Mouse (Mus musculus) neural tube, embryonic 13.5 days (tissue): Measurements from ENCODE around the gene AA467197. TPM values are rescaled to one million over a fixed set of nuclear protein-coding genes. Genes with fewer than 3 reads are reported as not detected.
A peak's percentile ranks its signal among the peaks of the same experiment; 100 is the strongest.

Experiments
- ATAC-seq: fragments of 200-750 bp; cut with Nextera tagmentation; 2 replicates; pipeline ENCODE4 v1.8.0; 2017; ENCODE audit warnings: low read depth, mild to moderate bottlenecking, moderate TSS enrichment, moderate library complexity
- H3K27ac ChIP-seq: fragments of 300-500 bp; sonication (generic); replicated peaks from 2 replicates; pipeline ENCODE4 v1.5.1; 2015; ENCODE audit warnings: moderate library complexity, mild to moderate bottlenecking, inconsistent platforms
- H3K27me3 ChIP-seq: fragments of 300-500 bp; sonication (generic); 2 replicates; pipeline ENCODE4 v1.6.1; 2015; ENCODE audit warnings: mild to moderate bottlenecking, inconsistent platforms
- H3K36me3 ChIP-seq: fragments of 300-500 bp; sonication (generic); 2 replicates; pipeline ENCODE4 v1.6.1; 2015; ENCODE audit warnings: mild to moderate bottlenecking, inconsistent platforms
- H3K4me1 ChIP-seq: fragments of 300-500 bp; sonication (generic); replicated peaks from 2 replicates; pipeline ENCODE4 v1.6.1; 2015; ENCODE audit warnings: inconsistent platforms
- H3K4me2 ChIP-seq: fragments of 300-500 bp; sonication (generic); 2 replicates; pipeline ENCODE4 v1.6.1; 2015; ENCODE audit warnings: inconsistent platforms, mild to moderate bottlenecking, moderate library complexity
- H3K4me3 ChIP-seq: fragments of 300-500 bp; sonication (generic); 2 replicates; pipeline ENCODE4 v1.5.1; 2015; ENCODE audit warnings: mild to moderate bottlenecking, inconsistent platforms
- H3K9ac ChIP-seq: fragments of 300-500 bp; sonication (generic); 2 replicates; pipeline ENCODE4 v1.6.1; 2015; ENCODE audit warnings: moderate library complexity, mild to moderate bottlenecking, inconsistent platforms
- H3K9me3 ChIP-seq: fragments of 300-500 bp; sonication (generic); 2 replicates; pipeline ENCODE4 v1.6.1; 2016; ENCODE audit warnings: inconsistent platforms
- WGBS: fragments of 180-500 bp; shearing (Covaris S2); methylation state at CpG from one replicate; pipeline ENCODE4 v1.1.7; 2015; 5-methylcytosine and 5-hydroxymethylcytosine counted together
- polyA plus RNA-seq: library from polyadenylated mRNA; unstranded; fragments of >200 nt; fragmentation: Nextera tagmentation; extraction: Ambion mirVana; gene quantifications from 2 replicates; pipeline ENCODE4 v1.2.1, GENCODE M21; 2015

The AA467197 gene
- polyA plus RNA-seq: 0.43 TPM in 1 of 2 replicates, not detected in the other

DNA sequence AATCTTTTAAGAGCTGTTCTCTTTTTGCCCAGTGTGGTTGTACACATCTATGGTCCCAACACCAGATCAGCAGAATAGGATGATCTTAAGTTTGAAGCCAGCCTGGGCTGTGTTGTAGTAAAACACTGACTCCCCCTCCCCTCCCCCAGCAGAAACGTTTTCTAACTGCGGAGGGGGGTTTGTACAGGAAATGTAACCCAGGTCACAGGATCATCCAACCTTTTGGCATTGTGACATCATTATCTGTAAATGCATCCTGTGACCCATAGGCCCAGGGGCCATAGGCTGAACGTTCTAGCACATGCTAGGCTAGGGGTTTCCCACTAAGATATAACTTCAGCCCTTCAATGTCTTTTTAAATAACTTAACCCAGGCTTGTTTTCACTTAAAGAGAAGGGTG lies at the start of gene AA467197:
TSS of gene AA467197 (plus strand) at position 301 of the 400 bp plus-strand sequence.
- peak within 1 kb of the TSS; percentile 61 for H3K9ac ChIP-seq
- WGBS: 64% methylated on average over 3 of the region's 3 CpGs
- H3K27me3 ChIP-seq: peaks cover 21% of the 10 kb centered on the region
- ATAC-seq: no peak
- peak within 1 kb of the TSS; percentile 73 for H3K4me2 ChIP-seq
- no peak within 1 kb of the TSS for H3K27ac ChIP-seq
- peaks cover 9% of the 10 kb centered on the region for H3K4me1 ChIP-seq
- H3K9me3 ChIP-seq: no peaks in the 10 kb centered on the region
- peak within 1 kb of the TSS; percentile 40 for H3K4me3 ChIP-seq
- H3K36me3 ChIP-seq: peaks cover 21% of the 10 kb centered on the region

DNA sequence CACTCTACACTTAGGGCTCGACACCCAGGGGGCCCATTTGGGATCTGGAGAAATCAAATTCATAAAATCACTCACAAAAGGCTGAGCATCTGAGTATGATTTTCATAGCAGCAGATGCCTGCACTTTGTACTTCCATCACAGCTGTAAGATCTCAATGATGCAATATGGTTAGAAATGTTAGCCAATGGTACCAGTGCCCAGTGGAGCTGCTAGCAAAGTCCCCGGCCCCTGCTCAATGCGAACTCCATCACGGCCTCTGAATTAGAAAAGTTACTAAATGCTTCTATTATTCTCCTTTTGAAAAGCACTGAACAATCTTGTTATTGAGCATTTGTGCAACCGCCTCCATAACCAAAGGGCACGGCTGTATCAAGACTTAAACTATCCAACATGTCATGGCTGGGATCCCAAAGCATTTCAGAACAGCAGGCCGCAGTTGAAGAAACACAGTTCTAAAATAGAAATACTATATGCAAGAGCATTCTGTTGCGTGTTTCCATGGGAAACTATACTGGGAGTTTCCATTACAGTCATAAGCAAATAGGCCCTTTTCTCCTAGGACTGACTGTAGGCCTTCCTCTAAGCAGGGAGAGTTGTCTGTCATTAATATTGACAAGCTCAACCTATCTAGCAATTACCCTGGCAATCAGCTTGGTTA lies 48.8 kb upstream of the AA467197 start:
- Histone ChIP-seq H3K9me3 (no peaks in the 10 kb centered on the region), H3K4me1 (no peaks in the 10 kb centered on the region), H3K4me2 (no peak overlapping the region), H3K36me3 (no peaks in the 10 kb centered on the region), H3K27ac (no peak overlapping the region), H3K9ac (no peak overlapping the region), H3K27me3 (no peaks in the 10 kb centered on the region), H3K4me3 (no peak overlapping the region)
- ATAC-seq: no peak
- 87% methylated on average over 8 of the region's 8 CpGs for WGBS

DNA sequence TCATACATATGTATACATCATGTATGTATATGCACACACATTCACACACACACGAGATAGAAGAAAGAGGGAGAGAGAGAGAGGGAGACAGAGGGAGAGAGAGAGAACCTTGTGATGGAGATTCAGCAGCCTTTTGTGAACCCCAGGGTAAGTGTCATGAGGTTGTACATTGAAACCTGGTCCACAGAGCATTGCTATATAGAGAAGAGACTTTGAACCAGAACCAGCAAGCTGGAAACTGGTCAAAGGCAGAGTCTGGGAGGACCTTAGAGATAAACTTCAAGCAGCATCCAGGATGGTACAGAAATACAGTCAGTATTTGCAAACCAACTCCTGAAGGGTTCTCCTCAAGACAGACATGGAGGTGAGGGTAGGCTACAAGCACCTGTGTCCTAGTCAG lies 46.4 kb upstream of the AA467197 start:
- H3K9me3 ChIP-seq: no peaks in the 10 kb centered on the region
- WGBS: 81% methylated on average over 1 of the region's 1 CpGs

DNA sequence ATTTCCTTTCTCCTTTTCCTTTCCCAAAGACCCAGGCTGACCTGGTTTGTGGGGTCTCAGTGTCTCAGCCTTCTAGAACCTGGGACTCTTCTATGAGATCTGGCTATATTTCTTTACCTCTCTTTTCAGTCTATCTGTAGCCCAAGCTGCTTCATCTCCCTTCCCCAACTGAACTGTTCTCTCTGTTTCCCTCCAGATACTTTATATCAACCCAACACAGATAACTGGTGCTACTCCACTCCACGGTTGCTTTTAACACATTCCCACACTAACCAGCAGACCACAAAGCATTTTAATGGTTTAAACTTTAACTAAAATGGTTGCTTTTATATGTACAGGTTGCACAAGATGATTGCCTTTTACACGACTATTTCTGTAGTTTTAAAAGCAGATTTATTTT lies 45.6 kb upstream of the AA467197 start:
- no peaks in the 10 kb centered on the region for H3K36me3 ChIP-seq
- H3K27me3 ChIP-seq: no peaks in the 10 kb centered on the region
- ATAC-seq: no peak
- H3K9ac ChIP-seq: no peak overlapping the region
- no peaks in the 10 kb centered on the region for H3K9me3 ChIP-seq
- H3K4me3 ChIP-seq: no peak overlapping the region
- H3K4me2 ChIP-seq: no peak overlapping the region
- no peak overlapping the region for H3K27ac ChIP-seq
- 75% methylated on average over 2 of the region's 2 CpGs for WGBS
- H3K4me1 ChIP-seq: no peaks in the 10 kb centered on the region

More for the DNA sequence above, 46.4 kb upstream of the AA467197 start:
- no peak overlapping the region for H3K4me2 ChIP-seq
- no peak overlapping the region for H3K27ac ChIP-seq
- H3K27me3 ChIP-seq: no peaks in the 10 kb centered on the region
- no peak overlapping the region for H3K4me3 ChIP-seq
- H3K9ac ChIP-seq: no peak overlapping the region
- no peaks in the 10 kb centered on the region for H3K36me3 ChIP-seq
- no peaks in the 10 kb centered on the region for H3K4me1 ChIP-seq
- no peak for ATAC-seq

DNA sequence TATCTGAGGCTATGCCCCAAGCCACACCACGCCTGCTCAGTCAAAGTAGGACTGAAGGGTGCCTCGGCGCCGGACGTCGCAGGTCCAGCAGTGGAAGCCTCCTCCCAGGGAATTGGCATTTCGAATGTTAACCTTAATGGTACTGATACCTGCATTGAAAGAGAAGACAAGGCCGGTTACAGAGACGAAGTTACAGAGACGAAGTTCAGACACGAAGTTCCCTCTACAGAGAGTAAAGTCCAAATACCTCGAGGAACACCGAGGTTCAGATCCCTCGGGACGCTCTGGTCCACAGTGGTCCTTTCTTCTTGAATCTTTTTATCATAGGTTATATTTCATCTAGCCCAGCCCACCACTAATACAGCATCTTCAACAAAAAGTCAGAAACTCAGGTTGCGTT lies 41.3 kb upstream of the AA467197 start:
- no peak overlapping the region for H3K4me2 ChIP-seq
- no peak overlapping the region for H3K4me3 ChIP-seq
- no peaks in the 10 kb centered on the region for H3K27me3 ChIP-seq
- H3K36me3 ChIP-seq: no peaks in the 10 kb centered on the region
- ATAC-seq: no peak
- no peak overlapping the region for H3K9ac ChIP-seq
- no peak overlapping the region for H3K27ac ChIP-seq
- H3K9me3 ChIP-seq: no peaks in the 10 kb centered on the region
- WGBS: 93% methylated on average over 16 of the region's 16 CpGs
- no peaks in the 10 kb centered on the region for H3K4me1 ChIP-seq

DNA sequence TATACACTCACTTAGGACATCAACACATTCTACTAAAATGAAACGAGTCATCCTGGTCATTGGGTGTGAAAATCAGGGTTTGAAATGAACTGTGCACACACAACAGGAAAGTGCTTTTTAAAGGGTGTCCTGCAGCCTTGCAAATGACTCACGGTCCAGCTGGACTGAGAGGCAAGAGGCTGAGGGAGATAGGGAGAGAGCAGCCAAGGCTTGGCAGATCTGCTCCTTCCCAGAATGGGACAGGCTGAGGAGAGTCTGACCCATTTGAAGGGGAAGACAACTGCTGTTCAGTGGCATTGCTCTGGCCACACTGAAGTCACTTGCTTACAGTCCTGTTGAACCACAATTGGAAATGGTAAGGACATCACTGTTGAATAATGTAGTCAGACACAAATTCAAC lies 37.0 kb upstream of the AA467197 start:
- H3K27me3 ChIP-seq: no peaks in the 10 kb centered on the region
- H3K27ac ChIP-seq: no peak overlapping the region
- WGBS: 94% methylated on average over 2 of the region's 2 CpGs
- H3K36me3 ChIP-seq: no peaks in the 10 kb centered on the region
- no peak overlapping the region for H3K9ac ChIP-seq
- H3K4me3 ChIP-seq: no peak overlapping the region
- H3K9me3 ChIP-seq: no peaks in the 10 kb centered on the region
- H3K4me1 ChIP-seq: no peaks in the 10 kb centered on the region
- H3K4me2 ChIP-seq: no peak overlapping the region
- ATAC-seq: no peak

DNA sequence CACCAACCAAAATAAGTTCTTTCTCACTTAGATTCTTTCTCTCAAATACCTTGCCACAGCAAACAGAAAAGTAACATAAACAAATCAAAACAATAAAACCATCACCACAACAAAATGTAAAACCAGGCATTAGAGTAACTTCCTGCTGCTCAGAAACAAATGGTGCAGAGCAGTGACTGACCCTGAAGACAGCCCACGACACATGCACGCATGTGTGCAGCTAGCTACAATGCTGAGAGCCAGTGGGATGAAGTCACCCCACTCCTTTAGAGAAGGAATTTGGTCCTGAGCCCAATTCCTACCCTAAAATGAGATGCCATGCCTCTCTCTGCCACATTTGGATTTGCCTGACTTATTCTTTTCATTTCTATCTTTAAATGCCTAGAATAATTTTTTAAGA lies 35.4 kb upstream of the AA467197 start:
- Histone ChIP-seq H3K27ac (no peak overlapping the region), H3K9me3 (no peaks in the 10 kb centered on the region)
- 76% methylated on average over 2 of the region's 2 CpGs for WGBS

DNA sequence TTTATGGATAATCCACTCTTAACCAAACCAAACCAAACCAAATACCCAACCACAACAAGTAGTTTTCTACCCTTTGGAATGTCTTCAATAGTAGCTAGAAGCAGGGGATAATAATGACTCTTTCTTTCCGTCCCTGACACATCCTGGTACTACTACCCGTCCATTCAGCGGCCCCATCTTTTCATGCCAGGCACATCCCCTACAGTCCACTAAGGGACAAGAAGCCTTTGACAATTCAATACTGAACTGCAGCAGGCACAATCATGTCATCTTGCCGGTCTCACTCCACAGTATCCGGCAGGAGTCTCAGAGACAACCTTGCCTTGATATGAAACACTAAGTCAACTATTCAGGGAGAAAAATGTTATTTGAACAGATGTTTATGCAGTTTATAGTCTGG lies 31.0 kb upstream of the AA467197 start:
- H3K27me3 ChIP-seq: 0 out of 2 replicates have a peak, but pooled peaks cover 3% of the 10 kb centered on the region
- no peak overlapping the region for H3K4me3 ChIP-seq
- no peaks in the 10 kb centered on the region for H3K36me3 ChIP-seq
- WGBS: 70% methylated on average over 5 of the region's 5 CpGs
- no peak overlapping the region for H3K4me2 ChIP-seq
- H3K9ac ChIP-seq: no peak overlapping the region
- no peaks in the 10 kb centered on the region; the same call in 1 of the 2 replicates for H3K4me1 ChIP-seq
- no peaks in the 10 kb centered on the region for H3K9me3 ChIP-seq
- no peak overlapping the region for H3K27ac ChIP-seq
- no peak for ATAC-seq

More for the DNA sequence above, 35.4 kb upstream of the AA467197 start:
- Histone ChIP-seq H3K9ac (no peak overlapping the region), H3K27me3 (no peaks in the 10 kb centered on the region), H3K4me3 (no peak overlapping the region), H3K4me2 (no peak overlapping the region), H3K36me3 (no peaks in the 10 kb centered on the region), H3K4me1 (no peaks in the 10 kb centered on the region)
- ATAC-seq: no peak

DNA sequence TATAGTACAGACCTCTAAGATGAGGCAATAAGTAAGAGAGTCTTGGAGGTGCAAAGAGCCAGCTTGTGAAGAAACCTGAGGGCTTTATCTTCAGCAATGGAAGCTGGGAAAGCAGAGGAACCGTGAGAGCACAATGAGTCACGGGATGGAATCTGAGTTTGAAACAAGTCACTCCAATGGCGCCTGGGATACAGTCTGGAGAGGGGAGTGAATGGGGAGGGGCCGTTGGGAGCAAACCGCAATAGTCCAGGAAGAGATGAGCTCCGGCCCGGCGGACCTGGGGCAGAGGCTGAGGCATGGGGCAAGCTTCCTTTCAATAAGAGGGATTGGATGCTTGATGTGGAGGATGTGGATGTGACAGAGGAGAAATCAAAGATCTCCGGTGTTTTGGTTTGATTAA lies 28.0 kb upstream of the AA467197 start:
- 83% methylated on average over 9 of the region's 9 CpGs for WGBS
- H3K4me2 ChIP-seq: no peak overlapping the region
- no peak overlapping the region for H3K9ac ChIP-seq
- no peak for ATAC-seq
- no peaks in the 10 kb centered on the region for H3K9me3 ChIP-seq
- H3K27ac ChIP-seq: no peak overlapping the region
- no peak overlapping the region for H3K4me3 ChIP-seq
- peaks cover 8% of the 10 kb centered on the region; the same call in 1 of the 2 replicates for H3K27me3 ChIP-seq
- H3K36me3 ChIP-seq: no peaks in the 10 kb centered on the region
- H3K4me1 ChIP-seq: peaks cover 4% of the 10 kb centered on the region; the same call in 1 of the 2 replicates

DNA sequence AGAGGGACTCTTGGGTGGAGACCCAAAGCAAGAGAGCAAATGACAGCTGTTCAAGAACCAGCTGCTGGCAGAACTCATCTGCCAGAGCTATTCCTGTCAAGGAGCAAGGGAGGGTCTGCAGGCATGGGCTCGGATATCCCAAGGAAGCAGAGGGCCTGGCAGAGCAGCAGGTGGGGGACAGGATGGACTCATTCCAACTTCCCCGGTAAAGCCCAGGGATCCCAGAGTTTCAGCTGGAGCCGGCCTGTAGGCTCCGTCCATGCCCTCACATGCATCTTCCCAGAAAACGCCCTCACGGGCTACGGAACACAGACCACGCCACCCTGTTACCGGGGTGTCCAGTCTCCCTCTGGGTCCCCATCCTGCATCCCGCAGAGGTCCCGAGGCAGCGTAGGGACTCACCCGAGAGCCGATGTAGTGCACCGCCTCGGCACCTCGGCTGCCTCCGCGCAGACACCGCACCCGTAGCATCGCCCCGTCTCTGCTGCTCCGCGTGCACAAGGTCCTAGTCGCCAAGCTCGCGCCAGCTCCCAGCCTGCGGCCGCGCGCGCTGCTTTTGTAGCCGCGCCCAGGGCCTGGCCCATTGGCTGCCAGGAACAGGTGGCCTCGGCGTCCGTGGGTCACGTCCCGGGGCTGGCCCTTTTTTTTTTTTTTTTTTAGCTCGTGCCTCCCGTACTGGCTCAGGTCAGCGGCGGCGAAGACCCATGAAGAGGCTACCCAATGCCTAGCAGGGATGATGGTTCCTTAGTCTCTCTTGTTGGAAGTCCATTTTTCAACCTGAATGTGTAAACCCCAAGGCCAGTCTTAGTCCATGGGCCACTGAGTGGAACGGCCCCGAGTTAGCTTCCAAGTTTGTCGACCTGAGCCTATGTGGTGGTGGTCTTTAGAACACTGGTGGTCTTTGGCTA lies 25.8 kb upstream of the AA467197 start, which contains the start of gene Gatm:
TSS of gene Gatm (minus strand) at position 558 of the 908 bp plus-strand sequence.
- Histone ChIP-seq H3K4me2 (peak within 1 kb of the TSS; percentile 85), H3K9me3 (no peaks in the 10 kb centered on the region), H3K9ac (peak within 1 kb of the TSS; percentile 79), H3K36me3 (no peaks in the 10 kb centered on the region), H3K27ac (no peak within 1 kb of the TSS), H3K27me3 (peaks cover 8% of the 10 kb centered on the region; the same call in 1 of the 2 replicates), H3K4me3 (peak within 1 kb of the TSS; percentile 61), H3K4me1 (peaks cover 4% of the 10 kb centered on the region; the same call in 1 of the 2 replicates)
- 3% methylated on average over 48 of the region's 48 CpGs for WGBS
- ATAC-seq: peak; percentile 99

DNA sequence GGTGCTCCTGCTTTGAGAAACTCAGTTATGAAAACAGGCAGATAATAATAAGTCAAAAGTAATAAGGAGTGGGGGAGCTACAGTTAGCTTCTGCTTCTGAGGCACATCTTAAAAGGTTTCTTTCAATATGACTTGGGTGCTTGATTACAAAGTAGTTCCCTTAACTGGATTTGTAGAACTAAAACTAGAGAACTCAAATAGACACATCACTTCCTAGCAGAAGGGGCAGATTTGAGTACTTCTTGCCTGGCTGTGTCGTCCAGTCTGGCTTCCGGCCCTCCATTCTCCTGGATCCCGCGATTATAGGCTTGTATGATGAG lies 25.2 kb upstream of the AA467197 start:
- Histone ChIP-seq H3K4me1 (peaks cover 4% of the 10 kb centered on the region; the same call in 1 of the 2 replicates), H3K4me3 (peak overlapping the region; percentile 61), H3K9ac (peak overlapping the region; percentile 79; the same call in 1 of the 2 replicates), H3K4me2 (peak overlapping the region; percentile 85), H3K9me3 (no peaks in the 10 kb centered on the region), H3K27me3 (peaks cover 8% of the 10 kb centered on the region; the same call in 1 of the 2 replicates), H3K27ac (no peak overlapping the region), H3K36me3 (no peaks in the 10 kb centered on the region)
- no peak for ATAC-seq
- 86% methylated on average over 4 of the region's 4 CpGs for WGBS

DNA sequence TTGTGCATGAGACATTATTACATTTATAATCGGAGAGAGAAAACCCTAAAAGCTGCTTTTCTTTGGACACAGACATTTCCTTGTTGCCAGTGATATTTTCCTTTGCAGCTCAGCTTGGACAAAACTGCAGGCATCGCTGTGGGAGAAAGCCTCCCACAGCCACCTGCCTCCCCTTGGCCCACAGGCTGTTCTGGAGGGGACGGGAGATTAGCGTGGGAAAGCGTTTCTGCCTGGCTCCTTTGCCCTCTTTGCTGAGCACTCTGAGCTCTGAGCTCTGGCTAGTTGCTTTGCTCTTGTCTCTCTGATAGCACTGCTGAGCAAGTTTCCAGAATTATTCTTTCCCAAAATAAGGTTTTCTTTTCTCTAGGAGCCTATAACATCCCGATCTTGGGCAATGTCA lies 20.5 kb upstream of the AA467197 start:
- Histone ChIP-seq H3K4me1 (peaks cover 4% of the 10 kb centered on the region; the same call in 1 of the 2 replicates), H3K27me3 (peaks cover 5% of the 10 kb centered on the region; the same call in 1 of the 2 replicates), H3K4me3 (no peak overlapping the region), H3K4me2 (no peak overlapping the region), H3K27ac (no peak overlapping the region), H3K9me3 (no peaks in the 10 kb centered on the region), H3K36me3 (no peaks in the 10 kb centered on the region), H3K9ac (no peak overlapping the region)
- no peak for ATAC-seq
- WGBS: 77% methylated on average over 6 of the region's 6 CpGs
